Mouse (Mus musculus) cerebral cortex, adult 2 months (tissue): Measurements from ENCODE around the gene Lce1a2.

ENCODE experiments used
- WGBS: fragments of 180-500 bp; shearing (Covaris S2); methylation state at CpG from one replicate; pipeline ENCODE4 v1.1.7; 2018; 5-methylcytosine and 5-hydroxymethylcytosine counted together

Gene Lce1a2

GRCm38 (mm10) chr3:92670215-92670614 is at the start of gene Lce1a2:
Gene Lce1a2, minus strand, starts transcription at chr3:92670315.

DNA sequence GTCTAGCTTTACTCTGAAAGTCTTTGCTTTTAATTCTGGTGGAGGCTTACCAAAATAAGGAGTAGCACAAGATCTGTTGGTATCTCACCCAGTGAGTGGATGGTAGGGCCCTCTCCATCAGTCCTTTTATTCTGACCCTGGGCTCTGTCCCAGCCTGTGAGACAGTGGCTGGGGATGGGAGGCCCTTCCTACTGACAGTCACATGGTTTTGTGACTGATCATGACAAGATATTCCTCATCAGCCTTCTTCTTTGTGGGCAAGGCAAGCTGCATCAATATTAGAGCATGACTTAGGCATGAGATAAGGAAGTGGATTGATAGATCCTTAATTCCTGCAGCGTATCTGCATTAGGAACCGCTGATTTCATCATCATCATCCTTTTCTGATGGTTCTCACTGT is 38.9 kb upstream of the Lce1a2 start, which contains the start of gene Lce1e:
Gene Lce1e, minus strand, starts transcription at position 101 of the 400 bp plus-strand sequence.
- 87% methylated on average over 2 of the region's 2 CpGs for WGBS

GRCm38 (mm10) chr3:92694613-92695012 is 24.5 kb upstream of the Lce1a2 start:
- 23% methylated on average over 1 of the region's 1 CpGs for WGBS

DNA sequence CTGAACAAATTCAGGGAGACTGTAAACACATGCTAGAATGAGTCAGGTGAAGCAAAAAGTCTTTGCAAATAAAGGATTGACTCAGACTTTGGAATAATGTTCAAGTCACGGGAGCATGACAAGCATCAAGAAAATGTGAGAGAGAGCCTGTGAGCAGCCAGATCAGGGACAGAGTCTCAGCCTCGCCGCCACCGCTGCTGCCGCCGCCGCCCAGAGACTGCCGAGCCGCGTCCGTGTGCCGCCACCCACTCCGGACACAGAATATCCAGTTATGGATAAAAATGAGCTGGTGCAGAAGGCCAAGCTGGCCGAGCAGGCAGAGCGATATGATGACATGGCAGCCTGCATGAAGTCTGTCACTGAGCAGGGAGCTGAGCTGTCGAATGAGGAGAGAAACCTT is 19.0 kb upstream of the Lce1a2 start:
- 77% methylated on average over 16 of the region's 16 CpGs for WGBS

- WGBS: 78% methylated on average over 2 of the region's 2 CpGs
Measured at GRCm38 (mm10) chr3:92687110-92687509, 17.0 kb upstream of the Lce1a2 start, which contains the start of gene Lce1d. Gene Lce1d, minus strand, starts transcription at chr3:92687210.

- WGBS: 93% methylated on average over 4 of the region's 4 CpGs
Measured at GRCm38 (mm10) chr3:92678947-92679346, 8.8 kb upstream of the Lce1a2 start, which contains the start of gene Lce1c. Gene Lce1c, plus strand, starts transcription at chr3:92679247.

DNA sequence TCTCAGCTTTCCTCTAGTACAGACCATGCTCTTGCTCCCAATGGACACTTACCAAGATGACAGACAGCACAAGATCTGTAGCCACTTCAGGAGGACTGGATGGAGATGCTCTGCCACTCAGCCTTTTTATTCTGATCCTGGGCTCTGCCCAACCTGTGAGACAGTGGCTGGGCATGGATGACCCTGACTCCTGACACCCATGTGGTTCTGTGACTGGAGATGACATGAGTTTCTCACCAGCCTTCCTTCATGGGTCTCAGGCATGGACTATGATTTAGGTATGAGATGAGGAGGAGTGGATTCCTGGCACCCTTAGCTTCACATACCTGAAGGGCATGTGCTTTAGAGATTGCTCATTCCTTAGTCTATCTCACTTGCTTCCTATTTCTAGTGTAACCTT is 13.3 kb downstream of the Lce1a2 start, which contains the start of gene Lce1b:
Gene Lce1b, minus strand, starts transcription at position 101 of the 400 bp plus-strand sequence.

GRCm38 (mm10) chr3:92648207-92648606 is 21.9 kb downstream of the Lce1a2 start, which contains the start of gene Lce1a1:
Gene Lce1a1, minus strand, starts transcription at chr3:92648307.
- WGBS: 88% methylated on average over 1 of the region's 1 CpGs

- WGBS: 94% methylated on average over 15 of the region's 15 CpGs
Measured at GRCm38 (mm10) chr3:92639854-92640253, 30.3 kb downstream of the Lce1a2 start.

GRCm38 (mm10) chr3:92638653-92638991 is 31.5 kb downstream of the Lce1a2 start:
- WGBS: 71% methylated on average over 3 of the region's 3 CpGs

DNA sequence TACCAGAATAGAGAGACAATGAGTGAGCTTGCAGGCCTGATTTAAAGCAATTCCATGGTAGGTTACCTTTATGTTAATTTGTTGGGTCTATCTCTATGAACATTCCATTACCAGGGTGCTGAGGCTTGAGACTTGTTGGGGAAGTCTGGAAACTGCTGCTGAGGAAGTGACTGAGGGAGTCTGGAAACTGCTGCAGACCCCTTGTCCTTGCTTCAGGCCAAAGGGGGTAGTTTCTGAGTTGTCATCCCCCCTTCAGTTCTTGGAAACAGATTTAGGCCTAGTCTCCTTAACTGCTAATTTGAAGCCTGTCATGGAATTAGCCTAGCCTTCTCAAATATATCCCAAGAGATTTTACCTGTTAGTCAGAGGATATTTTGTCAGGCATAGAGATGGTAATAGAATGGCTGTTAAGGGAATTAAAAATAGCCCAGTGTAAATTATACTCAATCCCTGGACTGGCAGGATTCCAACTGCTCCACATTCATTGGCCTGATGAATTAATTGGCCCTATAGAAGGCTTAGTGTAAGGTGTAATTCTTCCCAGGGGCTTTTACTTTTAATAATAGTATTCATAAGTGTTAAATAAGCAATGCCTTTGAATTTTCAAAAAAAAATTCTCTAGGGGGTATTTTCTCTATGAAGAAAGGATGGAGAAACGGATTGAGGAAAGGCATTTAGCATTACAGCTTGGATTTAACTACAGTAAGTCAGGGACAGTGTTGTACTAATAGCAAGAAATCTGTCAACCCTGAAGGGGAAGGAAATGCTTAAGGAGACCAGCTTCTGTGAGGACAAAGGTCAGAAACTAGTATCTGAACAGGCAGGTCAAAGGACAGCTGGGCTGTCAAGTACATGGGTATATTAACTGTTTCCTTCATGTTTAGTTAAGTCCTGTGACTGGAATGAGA is 32.1 kb downstream of the Lce1a2 start:
- WGBS: 33% methylated on average over 1 of the region's 1 CpGs

DNA sequence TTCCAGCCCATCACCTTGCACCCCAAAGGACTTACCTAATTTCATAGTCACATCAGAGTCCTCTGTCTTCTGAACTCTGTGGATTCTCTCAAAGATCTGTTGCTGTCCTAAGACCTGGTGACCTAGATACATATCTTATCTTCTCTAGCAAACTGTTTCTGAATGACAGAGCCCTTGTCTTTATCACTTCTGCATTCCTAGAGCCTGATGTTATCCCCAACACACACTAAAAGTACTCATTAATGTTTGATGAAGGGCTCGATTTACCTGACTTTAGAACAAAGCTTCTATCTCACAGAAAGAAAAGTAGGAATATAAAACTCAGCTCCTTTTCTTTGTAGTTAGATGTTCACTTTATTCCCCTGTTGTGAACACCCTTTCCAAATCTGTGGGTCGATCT is 48.6 kb downstream of the Lce1a2 start, which contains the start of gene Lce6a:
Gene Lce6a, minus strand, starts transcription at position 101 of the 400 bp plus-strand sequence.
- 80% methylated on average over 2 of the region's 2 CpGs for WGBS
